Mouse (Mus musculus): ENCODE measurements around the gene Inpp5d. TPM values are rescaled to one million over a fixed set of nuclear protein-coding genes. Genes with fewer than 3 reads are reported as not detected.

Inpp5d gene
- polyA plus RNA-seq, 1 experiment from 2014 or later, result 4.4 TPM

GRCm38 (mm10) chr1:87624826-87625225 is 4.7 kb downstream of the Inpp5d start:
- ATAC-seq (replicated peaks; ENCODE audit: insufficient number of reproducible peaks, insufficient read depth, low FRiP score, low read depth), result no peak
- Histone ChIP-seq H3K9me3 (replicated peaks) (no peaks in the 10 kb centered on the region), H3K27me3 (no peaks in the 10 kb centered on the region), H3K4me2 (no peak overlapping the region), H3K4me1 (replicated peaks) (peaks cover 14% of the 10 kb centered on the region), H3K4me3 (no peak overlapping the region), H3K9ac (no peak overlapping the region), H3K27ac (no peak overlapping the region), H3K36me3 (no peaks in the 10 kb centered on the region)
- 94% methylated on average over 2 of the region's 2 CpGs for WGBS

DNA sequence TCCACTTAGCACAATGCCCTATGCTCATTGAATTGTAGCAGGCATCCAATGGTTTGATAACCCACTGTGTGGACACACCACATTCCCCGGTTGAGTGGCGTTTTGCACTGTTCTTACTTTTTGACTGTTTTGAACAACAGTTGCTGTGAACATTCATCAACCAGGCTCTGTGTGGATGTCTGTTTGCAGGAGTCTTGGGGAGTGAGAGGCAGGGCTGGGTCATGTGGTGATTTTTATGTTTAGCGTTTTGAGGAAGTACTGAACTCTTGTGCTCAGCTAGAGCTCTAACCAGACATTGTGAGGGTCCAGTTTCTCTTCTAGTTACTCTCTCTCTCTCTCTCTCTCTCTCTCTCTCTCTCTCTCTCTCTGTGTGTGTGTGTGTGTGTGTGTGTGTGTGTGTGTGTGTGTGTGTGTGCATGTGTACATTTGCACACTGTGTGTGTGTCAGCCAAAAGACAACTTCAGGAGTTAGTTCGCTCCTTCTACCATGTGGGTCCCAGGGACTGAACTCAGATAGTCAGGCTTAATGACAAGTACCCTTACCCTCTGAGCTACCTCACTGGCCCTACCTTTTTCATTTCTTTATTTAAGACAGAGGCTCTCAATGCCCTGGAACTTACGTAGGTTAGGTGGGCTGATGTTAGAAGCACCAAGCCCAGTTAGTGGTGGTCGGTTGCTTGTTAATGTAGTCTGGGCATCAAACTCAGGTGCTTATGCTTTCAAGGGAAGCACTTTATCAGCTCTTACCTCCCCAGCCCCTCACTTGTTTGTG is 5.3 kb downstream of the Inpp5d start:
- Histone ChIP-seq H3K4me2 (no peak overlapping the region), H3K9ac (no peak overlapping the region), H3K36me3 (no peaks in the 10 kb centered on the region), H3K27ac (no peak overlapping the region), H3K4me1 (replicated peaks) (peaks cover 14% of the 10 kb centered on the region), H3K27me3 (no peaks in the 10 kb centered on the region), H3K4me3 (no peak overlapping the region), H3K9me3 (replicated peaks) (no peaks in the 10 kb centered on the region)
- ATAC-seq (replicated peaks; ENCODE audit: insufficient number of reproducible peaks, insufficient read depth, low FRiP score, low read depth), result no peak
- 82% methylated on average over 6 of the region's 6 CpGs for WGBS

GRCm38 (mm10) chr1:87626344-87626743 is 6.2 kb downstream of the Inpp5d start:
- H3K27ac ChIP-seq, result peak overlapping the region; percentile 40; the same call in 1 of the 2 replicates
- no peaks in the 10 kb centered on the region for H3K9me3 ChIP-seq (replicated peaks)
- peaks cover 14% of the 10 kb centered on the region for H3K4me1 ChIP-seq (replicated peaks)
- no peak overlapping the region for H3K9ac ChIP-seq
- H3K4me2 ChIP-seq, result no peak overlapping the region
- H3K27me3 ChIP-seq, result no peaks in the 10 kb centered on the region
- no peak overlapping the region for H3K4me3 ChIP-seq
- no peaks in the 10 kb centered on the region for H3K36me3 ChIP-seq
- ATAC-seq (replicated peaks; ENCODE audit: insufficient number of reproducible peaks, insufficient read depth, low FRiP score, low read depth), result peak; percentile 73
- WGBS, result 23% methylated on average over 2 of the region's 2 CpGs

DNA sequence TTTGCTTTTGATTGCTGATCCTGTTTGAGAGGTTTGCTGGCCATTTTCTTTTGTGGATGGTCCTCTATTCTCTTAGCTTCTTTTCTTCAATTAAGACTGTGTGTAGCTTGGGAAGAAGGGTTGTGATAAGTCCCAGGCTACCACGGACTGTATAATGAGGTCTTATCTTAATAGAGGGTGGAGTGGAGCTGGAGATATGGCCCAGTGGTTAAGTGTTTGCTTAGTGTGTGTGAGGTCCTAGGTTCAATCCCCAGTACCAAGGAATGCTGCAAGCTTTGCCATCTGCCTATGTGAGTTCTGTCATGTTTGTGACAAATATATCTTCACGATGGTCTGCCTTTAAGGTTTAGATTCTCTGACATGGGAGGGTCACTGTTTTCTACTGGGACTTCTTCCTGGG is 8.0 kb downstream of the Inpp5d start:
- 15% methylated on average over 2 of the region's 2 CpGs for WGBS
- no peak overlapping the region for H3K27ac ChIP-seq
- H3K4me3 ChIP-seq, result no peak overlapping the region
- H3K36me3 ChIP-seq, result no peaks in the 10 kb centered on the region
- H3K27me3 ChIP-seq, result no peaks in the 10 kb centered on the region
- H3K9ac ChIP-seq, result no peak overlapping the region
- H3K4me2 ChIP-seq, result no peak overlapping the region
- no peaks in the 10 kb centered on the region for H3K9me3 ChIP-seq (replicated peaks)
- peaks cover 7% of the 10 kb centered on the region; the same call in 1 of the 2 replicates for H3K4me1 ChIP-seq (replicated peaks)
- ATAC-seq (replicated peaks; ENCODE audit: insufficient number of reproducible peaks, insufficient read depth, low FRiP score, low read depth), result no peak

- Histone ChIP-seq H3K4me3 (no peak overlapping the region), H3K27ac (no peak overlapping the region), H3K4me1 (replicated peaks) (peaks cover 5% of the 10 kb centered on the region; the same call in 1 of the 2 replicates), H3K9ac (no peak overlapping the region), H3K27me3 (no peaks in the 10 kb centered on the region), H3K9me3 (replicated peaks) (no peaks in the 10 kb centered on the region), H3K4me2 (no peak overlapping the region), H3K36me3 (no peaks in the 10 kb centered on the region)
- no peak for ATAC-seq (replicated peaks; ENCODE audit: insufficient number of reproducible peaks, insufficient read depth, low FRiP score, low read depth)
- WGBS, result 59% methylated on average over 10 of the region's 10 CpGs
These were observed 11.5 kb downstream of the Inpp5d start for GRCm38 (mm10) chr1:87631584-87631983.

- WGBS, result 46% methylated on average over 6 of the region's 6 CpGs
- Histone ChIP-seq H3K27me3 (no peaks in the 10 kb centered on the region), H3K4me1 (replicated peaks) (no peaks in the 10 kb centered on the region), H3K9me3 (replicated peaks) (no peaks in the 10 kb centered on the region), H3K4me2 (no peak overlapping the region), H3K36me3 (no peaks in the 10 kb centered on the region), H3K9ac (no peak overlapping the region), H3K4me3 (no peak overlapping the region), H3K27ac (no peak overlapping the region)
- no peak for ATAC-seq (replicated peaks; ENCODE audit: insufficient number of reproducible peaks, insufficient read depth, low FRiP score, low read depth)
These were observed 12.1 kb downstream of the Inpp5d start for GRCm38 (mm10) chr1:87632163-87632562.

GRCm38 (mm10) chr1:87636716-87637117 is 16.6 kb downstream of the Inpp5d start:
- WGBS, result 88% methylated on average over 12 of the region's 12 CpGs
- Histone ChIP-seq H3K4me3 (no peak overlapping the region), H3K9ac (no peak overlapping the region), H3K4me1 (replicated peaks) (peaks cover 12% of the 10 kb centered on the region), H3K27ac (no peak overlapping the region), H3K9me3 (replicated peaks) (no peaks in the 10 kb centered on the region), H3K27me3 (no peaks in the 10 kb centered on the region), H3K36me3 (no peaks in the 10 kb centered on the region), H3K4me2 (no peak overlapping the region)
- ATAC-seq (replicated peaks; ENCODE audit: insufficient number of reproducible peaks, insufficient read depth, low FRiP score, low read depth), result no peak; the same call in 1 of the 2 replicates

- no peak overlapping the region for H3K9ac ChIP-seq
- 84% methylated on average over 4 of the region's 4 CpGs for WGBS
- no peak; the same call in 1 of the 2 replicates for ATAC-seq (replicated peaks; ENCODE audit: insufficient number of reproducible peaks, insufficient read depth, low FRiP score, low read depth)
- H3K27me3 ChIP-seq, result no peaks in the 10 kb centered on the region
- no peaks in the 10 kb centered on the region for H3K9me3 ChIP-seq (replicated peaks)
- no peak overlapping the region for H3K27ac ChIP-seq
- H3K4me3 ChIP-seq, result no peak overlapping the region
- H3K4me1 ChIP-seq (replicated peaks), result peaks cover 12% of the 10 kb centered on the region
- H3K4me2 ChIP-seq, result no peak overlapping the region
- H3K36me3 ChIP-seq, result no peaks in the 10 kb centered on the region
These were observed 17.2 kb downstream of the Inpp5d start for GRCm38 (mm10) chr1:87637121-87637877.

GRCm38 (mm10) chr1:87637878-87638600 is 17.9 kb downstream of the Inpp5d start:
- Histone ChIP-seq H3K9ac (no peak overlapping the region), H3K4me2 (no peak overlapping the region), H3K9me3 (replicated peaks) (no peaks in the 10 kb centered on the region), H3K4me1 (replicated peaks) (peaks cover 12% of the 10 kb centered on the region), H3K27ac (no peak overlapping the region), H3K36me3 (no peaks in the 10 kb centered on the region), H3K4me3 (no peak overlapping the region), H3K27me3 (no peaks in the 10 kb centered on the region)
- no peak for ATAC-seq (replicated peaks; ENCODE audit: insufficient number of reproducible peaks, insufficient read depth, low FRiP score, low read depth)
- 73% methylated on average over 4 of the region's 4 CpGs for WGBS

- H3K4me2 ChIP-seq, result peak overlapping the region; percentile 26
- 74% methylated on average over 8 of the region's 8 CpGs for WGBS
- H3K9ac ChIP-seq, result no peak overlapping the region
These were observed 19.6 kb downstream of the Inpp5d start for GRCm38 (mm10) chr1:87639724-87640123.

GRCm38 (mm10) chr1:87640165-87640661 is 20.1 kb downstream of the Inpp5d start:
- 53% methylated on average over 17 of the region's 17 CpGs for WGBS

More at GRCm38 (mm10) chr1:87639724-87640123, 19.6 kb downstream of the Inpp5d start:
- H3K4me3 ChIP-seq, result no peak overlapping the region
- H3K9me3 ChIP-seq (replicated peaks), result no peaks in the 10 kb centered on the region
- no peak for ATAC-seq (replicated peaks; ENCODE audit: insufficient number of reproducible peaks, insufficient read depth, low FRiP score, low read depth)
- H3K4me1 ChIP-seq (replicated peaks), result peaks cover 12% of the 10 kb centered on the region
- H3K36me3 ChIP-seq, result no peaks in the 10 kb centered on the region
- H3K27me3 ChIP-seq, result no peaks in the 10 kb centered on the region
- peak overlapping the region; percentile 79 for H3K27ac ChIP-seq

More at GRCm38 (mm10) chr1:87640165-87640661, 20.1 kb downstream of the Inpp5d start:
- no peaks in the 10 kb centered on the region for H3K27me3 ChIP-seq
- peaks cover 12% of the 10 kb centered on the region for H3K4me1 ChIP-seq (replicated peaks)
- H3K4me3 ChIP-seq, result no peak overlapping the region
- ATAC-seq (replicated peaks; ENCODE audit: insufficient number of reproducible peaks, insufficient read depth, low FRiP score, low read depth), result peak; percentile 51
- H3K36me3 ChIP-seq, result no peaks in the 10 kb centered on the region
- no peaks in the 10 kb centered on the region for H3K9me3 ChIP-seq (replicated peaks)
- peak overlapping the region; percentile 79 for H3K27ac ChIP-seq
- H3K9ac ChIP-seq, result no peak overlapping the region
- H3K4me2 ChIP-seq, result peak overlapping the region; percentile 26
